10 mouse cellular contexts compared by ENCODE assay signal in the genomic region with DNA sequence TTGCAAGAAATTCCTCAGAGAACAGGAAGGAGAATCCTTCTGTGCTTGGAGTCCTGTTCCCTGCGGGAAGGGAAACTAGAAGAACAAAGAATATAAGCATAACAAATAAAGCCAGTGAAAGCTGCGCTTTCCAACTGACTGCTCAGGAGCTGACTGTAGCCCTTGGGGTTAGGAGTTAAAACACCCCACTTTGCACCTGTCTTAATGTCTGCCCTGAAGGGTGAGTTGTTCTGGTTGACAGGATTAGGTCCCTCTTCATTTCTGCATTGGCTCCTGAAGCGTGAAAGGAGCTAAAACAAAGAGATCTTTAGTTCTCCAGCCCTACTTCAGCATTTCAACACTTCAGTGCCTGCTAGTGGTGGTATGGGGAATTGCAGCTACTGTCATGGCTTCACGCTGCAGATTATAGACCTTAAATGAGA. TPM values are rescaled to one million over a fixed set of nuclear protein-coding genes. Genes with fewer than 3 reads are reported as not detected.
DNase-seq lines count a peak whose midpoint lies in the region; TF ChIP-seq lines count a peak whose summit lies in the region.
"Had no signal": no experiment of that assay in that cellular context is flagged by ENCODE, and none has a peak within 500 bp of the region (broad histone marks: within the 10 kb centered on the region; RNA-seq: fewer than 3 reads in every experiment).

No protein-coding gene starts in this region.

- H3K27ac ChIP-seq in heart, embryonic 10.5 days: no peak overlapping the region
- H3K27ac ChIP-seq: embryonic facial prominence, embryonic 12.5 days had no signal

- H3K36me3 ChIP-seq in heart, embryonic 10.5 days: no peaks in the 10 kb centered on the region
- H3K36me3 ChIP-seq: embryonic facial prominence, embryonic 12.5 days had no signal

- no peak for TF ChIP-seq POLR2A in lung, adult 2 months (IDR thresholded peaks at IDR 0.05; ENCODE audit: borderline replicate concordance, extremely low read depth, low read depth, low read length)

- H3K4me1 ChIP-seq in heart, embryonic 10.5 days: no peaks in the 10 kb centered on the region
- H3K4me1 ChIP-seq in lung, adult 2 months (ENCODE audit: control insufficient read depth, insufficient read depth, low read length): no peaks in the 10 kb centered on the region
- H3K4me1 ChIP-seq: embryonic facial prominence, embryonic 12.5 days had no signal

- peak; percentile 59 for TF ChIP-seq CTCF in lung, adult 2 months (IDR thresholded peaks at IDR 0.05; ENCODE audit: insufficient read depth, low read length)

- DNase-seq in heart, adult 9 months (ENCODE audit: low spot score in 2 of 2): peak; percentile 8 to 28
- DNase-seq in heart, embryonic 10.5 days (ENCODE audit: low spot score): no peak
- peak; percentile 35 for DNase-seq in CD4-positive helper T cell, adult 2 months (ENCODE audit: low read depth, low spot score)
- DNase-seq in ZHBTc4 (ENCODE audit: low read depth, low spot score): peak; percentile 93
- peak; percentile 34 for DNase-seq in forelimb bud, embryonic 11.5 days (ENCODE audit: low read depth, low spot score)
- peak; percentile 50 for DNase-seq in lung, adult 2 months
- peak; percentile 54 to 63 for DNase-seq in spleen, postnatal 36 days (ENCODE audit: low spot score in 2 of 2)
- DNase-seq in right cerebral cortex, postnatal 36 days (ENCODE audit: low spot score in 2 of 2): no peak

- H3K4me3 ChIP-seq in heart, embryonic 10.5 days: no peak overlapping the region
- H3K4me3 ChIP-seq in lung, adult 2 months (replicated peaks; ENCODE audit: extremely low read depth, low read depth, low read length): no peak overlapping the region
- H3K4me3 ChIP-seq: embryonic facial prominence, embryonic 12.5 days had no signal

- WGBS in heart, embryonic 10.5 days: 44% methylated on average over 4 of the region's 4 CpGs
- WGBS in lung, adult 2 months: 33% methylated on average over 4 of the region's 4 CpGs

- no peaks in the 10 kb centered on the region for H3K9me3 ChIP-seq in heart, embryonic 10.5 days
- H3K9me3 ChIP-seq: embryonic facial prominence, embryonic 12.5 days had no signal

- H3K27me3 ChIP-seq in heart, embryonic 10.5 days (ENCODE audit: insufficient read depth, poor library complexity, severe bottlenecking): 0 out of 2 replicates have a peak, but pooled peaks cover 3% of the 10 kb centered on the region

RNA-seq across cellular contexts. Expression of gene 4930583I09Rik, which starts 37.8 kb away (rescaled TPM):
- polyA plus RNA-seq in heart, embryonic 10.5 days (2016; fragmentation: Nextera tagmentation; extraction: Ambion mirVana): not detected in 2 replicates
- polyA plus RNA-seq in lung, adult 2 months (2012; rRNA removed): not detected in 2 replicates
- polyA plus RNA-seq: embryonic facial prominence, embryonic 12.5 days; liver, embryonic 16.5 days had no signal

Comparison
In these comparisons a context has a peak if more than half of its experiments do, and no peak if none do; other contexts are left out.
1. DNase-seq: peak in heart, adult 9 months (2 of 2), CD4-positive helper T cell, adult 2 months (single experiment), ZHBTc4 (single experiment), forelimb bud, embryonic 11.5 days (single experiment), lung, adult 2 months (single experiment) and spleen, postnatal 36 days (2 of 2); none in heart, embryonic 10.5 days (single experiment) and right cerebral cortex, postnatal 36 days (0 of 2).